Mouse (Mus musculus) small intestine, adult 2 months (tissue): Measurements from ENCODE around the gene Ugt1a7c. TPM values are rescaled to one million over a fixed set of nuclear protein-coding genes. Genes with fewer than 3 reads are reported as not detected.

ENCODE experiments used
- H3K27ac ChIP-seq: fragments of 200-500 bp; 2 replicates; pipeline ENCODE4 v1.5.1; 2012; ENCODE audit warnings: low read depth, low read length, control low read depth, inconsistent platforms; ENCODE audit not compliant: insufficient read depth
- H3K27me3 ChIP-seq: fragments of 200-500 bp; 2 replicates; pipeline ENCODE4 v1.6.1; 2012; ENCODE audit warnings: mild to moderate bottlenecking, moderate library complexity, low read length, inconsistent platforms; ENCODE audit not compliant: control insufficient read depth, insufficient read depth
- H3K36me3 ChIP-seq: fragments of 200-500 bp; 2 replicates; pipeline ENCODE4 v1.6.1; 2012; ENCODE audit warnings: mild to moderate bottlenecking, low read length, control low read depth, inconsistent platforms; ENCODE audit not compliant: control insufficient read depth, insufficient read depth
- H3K4me1 ChIP-seq: fragments of 200-500 bp; 2 replicates; pipeline ENCODE4 v1.6.1; 2012; ENCODE audit warnings: low read length, inconsistent platforms, mixed read lengths; ENCODE audit not compliant: control insufficient read depth, insufficient read depth, insufficient read length
- H3K4me3 ChIP-seq: fragments of 200-500 bp; 2 replicates; pipeline ENCODE4 v1.5.1; 2012; ENCODE audit warnings: low read depth, mild to moderate bottlenecking, control low read depth, inconsistent platforms, low read length, moderate library complexity
- CTCF ChIP-seq: fragments of 200-500 bp; IDR thresholded peaks from 2 replicates; pipeline ENCODE4 v1.5.1; 2012; ENCODE audit warnings: low read depth, mild to moderate bottlenecking, control low read depth, inconsistent platforms, low read length, moderate library complexity, mixed read lengths; ENCODE audit not compliant: insufficient replicate concordance, insufficient read length; ENCODE audit errors: extremely low read depth
- POLR2A ChIP-seq: fragments of 200-500 bp; IDR thresholded peaks from 2 replicates; pipeline ENCODE4 v1.6.1; 2012; ENCODE audit warnings: low read depth, mild to moderate bottlenecking, control low read depth, inconsistent platforms, low read length, moderate library complexity
- WGBS: fragments of 180-500 bp; shearing (Covaris S2); methylation state at CpG from one replicate; pipeline ENCODE4 v1.1.7; 2018; 5-methylcytosine and 5-hydroxymethylcytosine counted together
- polyA plus RNA-seq: library from polyadenylated mRNA; depleted of rRNA; stranded (reverse); fragments of >200 nt; gene quantifications from 2 replicates; pipeline ENCODE4 v1.2.3, GENCODE M21; 2012

Ugt1a7c gene
- polyA plus RNA-seq, 1 experiment = 60.9 TPM

DNA sequence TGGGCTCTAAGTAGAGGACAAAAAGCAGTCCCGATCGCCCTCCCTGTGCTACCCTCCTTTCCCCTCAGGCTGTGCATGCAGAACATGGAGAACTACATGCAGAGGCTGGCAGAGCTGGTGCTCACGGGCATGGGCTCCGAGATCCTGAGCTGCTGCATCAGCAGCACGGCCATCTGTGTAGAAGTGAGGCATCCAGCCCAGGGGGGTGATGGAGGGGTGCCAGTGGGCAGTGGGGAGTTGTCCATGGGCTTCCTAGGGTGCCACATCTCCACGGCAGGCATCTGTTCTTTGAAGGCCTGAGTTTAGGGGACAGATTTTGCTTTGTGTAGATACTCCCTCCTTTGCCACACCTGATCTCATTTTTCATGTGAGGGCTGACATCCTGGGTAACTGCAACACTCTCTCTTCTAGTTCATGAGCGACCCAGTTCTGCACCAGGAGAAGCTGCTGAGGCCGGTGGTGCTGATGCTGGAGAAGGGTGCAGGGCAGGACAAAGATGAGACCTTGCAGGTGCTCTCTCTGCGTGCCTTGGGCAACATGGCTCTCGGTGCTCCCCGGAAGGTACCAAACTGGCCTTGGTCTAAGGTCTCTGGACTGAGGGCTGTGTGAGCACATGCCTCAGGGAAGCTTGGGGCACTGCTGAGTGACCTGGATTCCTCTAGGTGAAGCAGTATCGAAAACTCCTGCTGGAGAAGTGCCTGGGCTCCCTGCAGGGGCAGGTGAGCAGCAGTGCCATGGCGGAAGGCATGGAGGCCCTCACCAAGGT, 161.3 kb downstream of the Ugt1a7c start:
- 82% methylated on average over 13 of the region's 13 CpGs for WGBS
- Histone ChIP-seq H3K4me1 (peaks cover 19% of the 10 kb centered on the region), H3K36me3 (peaks cover 5% of the 10 kb centered on the region), H3K27me3 (no peaks in the 10 kb centered on the region), H3K27ac (no peak overlapping the region), H3K4me3 (no peak overlapping the region)
- TF ChIP-seq POLR2A = no peak
- TF ChIP-seq CTCF = no peak

DNA sequence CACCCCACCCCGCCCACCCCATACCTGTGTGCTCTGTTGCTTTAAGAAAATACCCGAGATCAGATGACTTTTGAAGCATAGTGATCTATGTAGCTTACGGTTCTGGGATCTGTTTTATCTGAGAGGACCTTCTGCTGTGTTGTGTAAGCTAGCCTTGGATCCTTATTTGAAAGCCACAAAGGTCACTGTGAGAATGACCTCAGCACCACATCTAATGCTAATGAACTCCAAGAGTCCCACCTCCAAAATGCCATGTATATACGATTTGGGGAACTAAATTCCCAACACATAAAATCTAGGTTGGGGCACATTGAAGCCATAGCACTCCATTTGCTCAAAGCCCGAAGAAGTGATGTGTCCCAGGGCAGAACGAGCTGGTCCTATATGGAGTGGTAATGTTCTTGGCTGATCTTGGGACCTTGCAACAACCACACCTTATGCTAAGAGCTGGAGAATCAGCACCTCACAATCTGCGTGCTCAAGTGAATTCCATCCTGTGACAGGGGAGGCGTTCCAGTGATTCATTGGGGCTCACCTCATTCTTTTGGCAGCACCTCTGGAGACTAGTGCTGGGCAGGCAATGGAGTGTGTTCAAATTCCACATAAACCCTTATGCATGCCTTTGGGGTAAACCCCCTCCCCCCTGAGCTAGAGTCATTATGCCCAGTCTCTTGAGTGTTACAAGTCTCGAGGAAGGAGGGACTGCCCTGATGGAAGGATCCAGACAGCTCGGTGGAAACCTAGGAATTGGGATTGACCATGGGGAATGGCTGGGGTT, 162.2 kb downstream of the Ugt1a7c start:
- Histone ChIP-seq H3K27me3 (no peaks in the 10 kb centered on the region), H3K27ac (no peak overlapping the region), H3K36me3 (peaks cover 14% of the 10 kb centered on the region), H3K4me1 (peaks cover 19% of the 10 kb centered on the region), H3K4me3 (no peak overlapping the region)
- TF ChIP-seq POLR2A (no peak), CTCF (no peak)
- WGBS = 71% methylated on average over 10 of the region's 10 CpGs

DNA sequence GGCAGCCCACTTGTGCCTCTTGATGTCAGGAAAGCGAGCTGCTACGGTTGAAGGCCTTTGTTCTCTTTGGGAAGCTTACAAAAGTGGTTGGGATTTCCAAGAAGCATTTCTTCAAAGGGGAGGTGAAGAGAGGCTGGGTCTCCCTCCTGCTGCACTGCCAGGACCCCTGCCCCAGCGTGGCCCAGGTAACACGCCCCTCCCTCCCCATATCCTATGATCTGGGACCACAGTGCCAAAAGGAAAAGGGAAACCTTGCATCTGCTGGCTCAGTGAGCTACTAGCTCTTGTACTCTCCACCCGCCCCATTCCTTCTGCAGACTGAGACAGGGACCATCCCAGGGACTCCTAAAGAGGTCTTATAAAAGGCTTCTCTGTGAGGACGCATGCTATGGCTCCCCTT, 162.8 kb downstream of the Ugt1a7c start:
- TF ChIP-seq CTCF (no peak), POLR2A (no peak)
- Histone ChIP-seq H3K4me1 (peaks cover 19% of the 10 kb centered on the region), H3K4me3 (no peak overlapping the region), H3K36me3 (peaks cover 20% of the 10 kb centered on the region), H3K27ac (no peak overlapping the region), H3K27me3 (no peaks in the 10 kb centered on the region)
- 83% methylated on average over 6 of the region's 6 CpGs for WGBS

- 74% methylated on average over 6 of the region's 6 CpGs for WGBS
- no peak for TF ChIP-seq POLR2A
- TF ChIP-seq CTCF = no peak
- Histone ChIP-seq H3K36me3 (peaks cover 26% of the 10 kb centered on the region), H3K4me3 (no peak overlapping the region), H3K4me1 (peaks cover 12% of the 10 kb centered on the region), H3K27ac (no peak overlapping the region), H3K27me3 (no peaks in the 10 kb centered on the region)
Measured at GRCm38 (mm10) chr1:88258361-88258760, 163.5 kb downstream of the Ugt1a7c start.

GRCm38 (mm10) chr1:88258881-88259642, 164.2 kb downstream of the Ugt1a7c start:
- no peak overlapping the region for H3K4me3 ChIP-seq
- no peaks in the 10 kb centered on the region for H3K27me3 ChIP-seq
- peaks cover 34% of the 10 kb centered on the region for H3K36me3 ChIP-seq
- TF ChIP-seq POLR2A = no peak
- WGBS = 71% methylated on average over 8 of the region's 8 CpGs
- peaks cover 7% of the 10 kb centered on the region for H3K4me1 ChIP-seq
- H3K27ac ChIP-seq = no peak overlapping the region

DNA sequence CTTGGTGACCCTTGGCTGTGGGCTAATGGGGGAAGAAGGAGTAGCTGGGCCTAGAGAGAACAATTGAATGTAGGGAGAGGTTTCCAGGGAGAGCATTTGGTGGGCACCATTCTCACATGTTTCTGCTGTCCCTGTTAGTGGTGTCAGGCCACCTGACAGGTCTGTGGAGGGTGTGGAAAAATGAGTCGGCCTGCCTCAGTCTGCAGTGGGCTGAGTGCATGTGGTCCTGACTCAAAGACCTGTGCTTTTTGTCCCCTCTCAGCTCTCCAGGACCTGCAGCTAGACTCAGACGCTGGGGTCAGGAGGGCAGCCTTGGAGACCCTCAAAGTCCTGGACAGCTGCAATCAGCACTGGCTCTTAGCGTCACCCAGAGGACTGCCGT, 164.8 kb downstream of the Ugt1a7c start:
- 74% methylated on average over 4 of the region's 4 CpGs for WGBS
- H3K4me3 ChIP-seq = no peak overlapping the region
- no peak for TF ChIP-seq POLR2A
- TF ChIP-seq CTCF = no peak
- no peak overlapping the region for H3K27ac ChIP-seq
- peaks cover 7% of the 10 kb centered on the region for H3K4me1 ChIP-seq
- H3K36me3 ChIP-seq = peaks cover 39% of the 10 kb centered on the region
- no peaks in the 10 kb centered on the region for H3K27me3 ChIP-seq

DNA sequence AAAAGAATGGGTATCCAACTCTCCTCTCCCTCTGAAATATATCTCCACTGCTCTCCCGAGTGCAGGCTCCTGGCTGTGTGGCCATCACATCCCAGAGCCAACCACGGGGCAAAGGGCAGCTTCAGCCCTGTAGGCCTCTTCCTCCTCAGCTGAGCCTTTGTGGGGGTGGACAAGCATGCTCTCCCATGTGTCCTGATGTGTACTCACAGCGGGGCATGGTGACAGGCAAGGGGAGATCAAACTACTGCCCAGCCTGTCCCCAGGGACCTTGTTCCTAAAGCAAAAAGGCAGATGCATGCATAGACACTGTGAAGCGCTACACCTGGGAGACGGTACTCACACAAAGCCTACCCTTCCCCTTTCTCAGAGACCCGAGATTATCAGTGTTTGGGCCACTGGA, 165.3 kb downstream of the Ugt1a7c start:
- 52% methylated on average over 6 of the region's 6 CpGs for WGBS
- H3K27ac ChIP-seq = no peak overlapping the region
- H3K36me3 ChIP-seq = peaks cover 44% of the 10 kb centered on the region
- H3K27me3 ChIP-seq = no peaks in the 10 kb centered on the region
- peaks cover 7% of the 10 kb centered on the region for H3K4me1 ChIP-seq
- H3K4me3 ChIP-seq = no peak overlapping the region
- TF ChIP-seq CTCF = no peak
- no peak for TF ChIP-seq POLR2A
